Mouse (Mus musculus): ENCODE measurements around the gene C2cd4a. TPM values are rescaled to one million over a fixed set of nuclear protein-coding genes. Genes with fewer than 3 reads are reported as not detected.

C2cd4a gene
- polyA plus RNA-seq (2015; fragmentation: Nextera tagmentation; extraction: Ambion mirVana): 0.24 and 0.54 TPM in 2 replicates

- peak within 1 kb of the TSS; percentile 58 for H3K4me3 ChIP-seq (ENCODE audit: low read length)
- ATAC-seq: peak; percentile 52
- peaks cover 12% of the 10 kb centered on the region for H3K27me3 ChIP-seq (replicated peaks; ENCODE audit: control insufficient read depth, insufficient read depth, low read length)
- no peak within 1 kb of the TSS; the same call in 1 of the 2 replicates for H3K27ac ChIP-seq (ENCODE audit: low read length)
- no peaks in the 10 kb centered on the region for H3K36me3 ChIP-seq (ENCODE audit: control insufficient read depth, insufficient read depth, low read length)
- peak within 1 kb of the TSS; percentile 96 for H3K4me2 ChIP-seq (ENCODE audit: low read depth, low read length)
- 3% methylated on average over 20 of the region's 20 CpGs for WGBS
- peak within 1 kb of the TSS; percentile 58 for H3K9ac ChIP-seq (ENCODE audit: low read depth, low read length)
- H3K4me1 ChIP-seq (ENCODE audit: control insufficient read depth, insufficient read depth, low read length): peaks cover 16% of the 10 kb centered on the region
- no peaks in the 10 kb centered on the region for H3K9me3 ChIP-seq (ENCODE audit: control insufficient read depth, low read length)
Observed at GRCm38 (mm10) chr9:67832046-67832605, at the start of gene C2cd4a. Gene C2cd4a, minus strand, starts transcription at chr9:67832330.

- no peaks in the 10 kb centered on the region for H3K36me3 ChIP-seq (ENCODE audit: control insufficient read depth, insufficient read depth, low read length)
- H3K4me1 ChIP-seq (ENCODE audit: control insufficient read depth, insufficient read depth, low read length): no peaks in the 10 kb centered on the region
- no peak overlapping the region for H3K27ac ChIP-seq (ENCODE audit: low read length)
- 91% methylated on average over 11 of the region's 11 CpGs for WGBS
- ATAC-seq: no peak
- H3K4me3 ChIP-seq (ENCODE audit: low read length): no peak overlapping the region
- H3K9ac ChIP-seq (ENCODE audit: low read depth, low read length): no peak overlapping the region
- no peak overlapping the region for H3K4me2 ChIP-seq (ENCODE audit: low read depth, low read length)
- H3K27me3 ChIP-seq (replicated peaks; ENCODE audit: control insufficient read depth, insufficient read depth, low read length): no peaks in the 10 kb centered on the region
- no peaks in the 10 kb centered on the region for H3K9me3 ChIP-seq (ENCODE audit: control insufficient read depth, low read length)
Observed at GRCm38 (mm10) chr9:67878197-67878769, 46.2 kb upstream of the C2cd4a start.

GRCm38 (mm10) chr9:67877081-67877718, 45.1 kb upstream of the C2cd4a start:
- no peak for ATAC-seq
- Histone ChIP-seq H3K27me3 (replicated peaks; ENCODE audit: control insufficient read depth, insufficient read depth, low read length) (no peaks in the 10 kb centered on the region), H3K27ac (ENCODE audit: low read length) (no peak overlapping the region), H3K9ac (ENCODE audit: low read depth, low read length) (no peak overlapping the region), H3K4me3 (ENCODE audit: low read length) (no peak overlapping the region), H3K4me2 (ENCODE audit: low read depth, low read length) (no peak overlapping the region), H3K9me3 (ENCODE audit: control insufficient read depth, low read length) (no peaks in the 10 kb centered on the region), H3K36me3 (ENCODE audit: control insufficient read depth, insufficient read depth, low read length) (no peaks in the 10 kb centered on the region), H3K4me1 (ENCODE audit: control insufficient read depth, insufficient read depth, low read length) (no peaks in the 10 kb centered on the region)
- WGBS: 73% methylated on average over 14 of the region's 14 CpGs

- H3K27ac ChIP-seq (ENCODE audit: low read length): no peak overlapping the region
- no peaks in the 10 kb centered on the region for H3K4me1 ChIP-seq (ENCODE audit: control insufficient read depth, insufficient read depth, low read length)
- no peak overlapping the region for H3K9ac ChIP-seq (ENCODE audit: low read depth, low read length)
- H3K36me3 ChIP-seq (ENCODE audit: control insufficient read depth, insufficient read depth, low read length): no peaks in the 10 kb centered on the region
- no peak overlapping the region for H3K4me2 ChIP-seq (ENCODE audit: low read depth, low read length)
- ATAC-seq: no peak
- H3K9me3 ChIP-seq (ENCODE audit: control insufficient read depth, low read length): no peaks in the 10 kb centered on the region
- no peak overlapping the region for H3K4me3 ChIP-seq (ENCODE audit: low read length)
- WGBS: 59% methylated on average over 2 of the region's 2 CpGs
- no peaks in the 10 kb centered on the region for H3K27me3 ChIP-seq (replicated peaks; ENCODE audit: control insufficient read depth, insufficient read depth, low read length)
Observed at GRCm38 (mm10) chr9:67875337-67875736, 43.2 kb upstream of the C2cd4a start.

GRCm38 (mm10) chr9:67874522-67875222, 42.5 kb upstream of the C2cd4a start:
- Histone ChIP-seq H3K27ac (ENCODE audit: low read length) (no peak overlapping the region), H3K27me3 (replicated peaks; ENCODE audit: control insufficient read depth, insufficient read depth, low read length) (no peaks in the 10 kb centered on the region), H3K4me2 (ENCODE audit: low read depth, low read length) (no peak overlapping the region), H3K4me3 (ENCODE audit: low read length) (no peak overlapping the region), H3K36me3 (ENCODE audit: control insufficient read depth, insufficient read depth, low read length) (no peaks in the 10 kb centered on the region), H3K9ac (ENCODE audit: low read depth, low read length) (no peak overlapping the region), H3K4me1 (ENCODE audit: control insufficient read depth, insufficient read depth, low read length) (no peaks in the 10 kb centered on the region), H3K9me3 (ENCODE audit: control insufficient read depth, low read length) (no peaks in the 10 kb centered on the region)
- no peak for ATAC-seq
- WGBS: 74% methylated on average over 7 of the region's 7 CpGs

- 80% methylated on average over 16 of the region's 16 CpGs for WGBS
- H3K9ac ChIP-seq (ENCODE audit: low read depth, low read length): no peak overlapping the region
- H3K27ac ChIP-seq (ENCODE audit: low read length): no peak overlapping the region
- no peaks in the 10 kb centered on the region for H3K36me3 ChIP-seq (ENCODE audit: control insufficient read depth, insufficient read depth, low read length)
- ATAC-seq: no peak
- no peak overlapping the region for H3K4me2 ChIP-seq (ENCODE audit: low read depth, low read length)
- H3K9me3 ChIP-seq (ENCODE audit: control insufficient read depth, low read length): no peaks in the 10 kb centered on the region
- no peak overlapping the region for H3K4me3 ChIP-seq (ENCODE audit: low read length)
- H3K27me3 ChIP-seq (replicated peaks; ENCODE audit: control insufficient read depth, insufficient read depth, low read length): no peaks in the 10 kb centered on the region
- H3K4me1 ChIP-seq (ENCODE audit: control insufficient read depth, insufficient read depth, low read length): no peaks in the 10 kb centered on the region
Observed at GRCm38 (mm10) chr9:67869691-67870450, 37.7 kb upstream of the C2cd4a start.

- H3K27ac ChIP-seq (ENCODE audit: low read length): no peak overlapping the region
- no peaks in the 10 kb centered on the region for H3K9me3 ChIP-seq (ENCODE audit: control insufficient read depth, low read length)
- H3K9ac ChIP-seq (ENCODE audit: low read depth, low read length): no peak overlapping the region
- WGBS: 84% methylated on average over 6 of the region's 6 CpGs
- no peak overlapping the region for H3K4me3 ChIP-seq (ENCODE audit: low read length)
- H3K36me3 ChIP-seq (ENCODE audit: control insufficient read depth, insufficient read depth, low read length): 0 out of 2 replicates have a peak, but pooled peaks cover 2% of the 10 kb centered on the region
- no peaks in the 10 kb centered on the region for H3K27me3 ChIP-seq (replicated peaks; ENCODE audit: control insufficient read depth, insufficient read depth, low read length)
- ATAC-seq: no peak
- H3K4me2 ChIP-seq (ENCODE audit: low read depth, low read length): no peak overlapping the region
- no peaks in the 10 kb centered on the region for H3K4me1 ChIP-seq (ENCODE audit: control insufficient read depth, insufficient read depth, low read length)
Observed at GRCm38 (mm10) chr9:67867411-67867810, 35.3 kb upstream of the C2cd4a start.

- no peak for ATAC-seq
- Histone ChIP-seq H3K4me3 (ENCODE audit: low read length) (no peak overlapping the region), H3K36me3 (ENCODE audit: control insufficient read depth, insufficient read depth, low read length) (0 out of 2 replicates have a peak, but pooled peaks cover 2% of the 10 kb centered on the region), H3K4me1 (ENCODE audit: control insufficient read depth, insufficient read depth, low read length) (no peaks in the 10 kb centered on the region), H3K27me3 (replicated peaks; ENCODE audit: control insufficient read depth, insufficient read depth, low read length) (no peaks in the 10 kb centered on the region), H3K27ac (ENCODE audit: low read length) (no peak overlapping the region), H3K9ac (ENCODE audit: low read depth, low read length) (no peak overlapping the region), H3K4me2 (ENCODE audit: low read depth, low read length) (no peak overlapping the region), H3K9me3 (ENCODE audit: control insufficient read depth, low read length) (no peaks in the 10 kb centered on the region)
- WGBS: 45% methylated on average over 7 of the region's 7 CpGs
Observed at GRCm38 (mm10) chr9:67865411-67865810, 33.3 kb upstream of the C2cd4a start.

- Histone ChIP-seq H3K36me3 (ENCODE audit: control insufficient read depth, insufficient read depth, low read length) (0 out of 2 replicates have a peak, but pooled peaks cover 2% of the 10 kb centered on the region), H3K4me1 (ENCODE audit: control insufficient read depth, insufficient read depth, low read length) (no peaks in the 10 kb centered on the region), H3K9me3 (ENCODE audit: control insufficient read depth, low read length) (no peaks in the 10 kb centered on the region), H3K4me2 (ENCODE audit: low read depth, low read length) (no peak overlapping the region), H3K27me3 (replicated peaks; ENCODE audit: control insufficient read depth, insufficient read depth, low read length) (no peaks in the 10 kb centered on the region), H3K4me3 (ENCODE audit: low read length) (no peak overlapping the region), H3K9ac (ENCODE audit: low read depth, low read length) (no peak overlapping the region), H3K27ac (ENCODE audit: low read length) (no peak overlapping the region)
- ATAC-seq: no peak
- WGBS: 29% methylated on average over 4 of the region's 4 CpGs
Observed at GRCm38 (mm10) chr9:67864011-67864410, 31.9 kb upstream of the C2cd4a start.

Measured in intestine, embryonic 16.5 days (tissue).